Mouse (Mus musculus) gonadal fat pad, adult 2 months (tissue): ENCODE results near the gene Fam184b. TPM values are rescaled to one million over a fixed set of nuclear protein-coding genes. Genes with fewer than 3 reads are reported as not detected.
"Not testable (repeated sequence)": the region's sequence is repeated elsewhere in the genome, so short reads cannot be mapped to it uniquely, and the experiment has no call there.

ENCODE experiments used
- DNase-seq: peaks from one replicate; pipeline ENCODE4 v3.0.0-alpha.2; 2012; ENCODE audit warnings: low read depth
- polyA plus RNA-seq: library from polyadenylated mRNA; depleted of rRNA; stranded (reverse); fragments of >200 nt; gene quantifications from 2 replicates; pipeline ENCODE4 v1.2.3, GENCODE M21; 2012; rRNA removed

Fam184b gene
- polyA plus RNA-seq = 2.0 and 3.3 TPM in 2 replicates

DNA sequence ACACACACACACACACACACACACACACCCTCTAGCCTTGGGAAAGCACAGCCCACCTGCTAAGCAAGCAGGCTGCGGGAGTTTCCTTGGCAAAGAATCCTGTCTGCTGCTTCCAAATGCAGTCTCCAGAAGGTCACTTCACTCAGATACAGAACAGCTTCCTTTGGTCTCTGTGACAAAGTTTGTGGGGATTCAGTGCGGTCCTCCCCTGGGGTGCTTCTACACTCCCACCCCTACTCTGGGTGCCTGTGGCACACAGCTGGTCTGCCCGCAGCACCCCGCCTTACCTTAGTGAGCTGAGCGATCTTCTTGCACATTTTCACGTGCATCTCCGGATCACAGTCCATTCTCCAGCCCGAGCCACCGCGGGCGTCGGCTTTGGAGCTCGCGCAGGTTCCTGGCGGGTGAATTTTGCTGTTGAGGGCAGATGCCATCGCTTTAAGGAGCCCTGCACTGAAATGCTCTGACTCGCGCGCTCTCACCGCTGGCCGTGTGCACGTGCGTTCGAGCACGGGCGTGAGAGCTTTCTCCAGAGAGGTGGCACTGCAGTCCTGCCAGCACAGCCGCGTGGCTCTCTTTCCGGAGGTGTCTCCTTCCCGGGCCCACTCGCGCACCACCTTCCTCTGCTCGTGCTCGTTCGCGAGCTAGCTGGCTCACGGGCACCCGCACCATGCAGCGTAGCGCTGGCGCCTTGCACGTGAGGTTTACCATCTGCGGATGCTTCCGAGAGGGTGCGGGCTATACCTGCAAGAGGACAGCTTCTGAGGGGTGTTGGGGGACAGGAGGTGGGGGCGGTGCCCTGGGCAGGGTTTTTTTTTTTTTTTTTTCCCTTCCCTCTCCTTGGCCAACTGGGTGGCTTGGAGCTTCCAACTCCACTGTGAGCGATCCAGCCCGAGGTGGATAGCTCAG, at the start of gene Fam184b:
Gene Fam184b, minus strand, starts transcription at position 809 of the 909 bp plus-strand sequence.
- no peak for DNase-seq

GRCm38 (mm10) chr5:45689152-45689551, 49.7 kb upstream of the Fam184b start:
- DNase-seq = no peak

DNA sequence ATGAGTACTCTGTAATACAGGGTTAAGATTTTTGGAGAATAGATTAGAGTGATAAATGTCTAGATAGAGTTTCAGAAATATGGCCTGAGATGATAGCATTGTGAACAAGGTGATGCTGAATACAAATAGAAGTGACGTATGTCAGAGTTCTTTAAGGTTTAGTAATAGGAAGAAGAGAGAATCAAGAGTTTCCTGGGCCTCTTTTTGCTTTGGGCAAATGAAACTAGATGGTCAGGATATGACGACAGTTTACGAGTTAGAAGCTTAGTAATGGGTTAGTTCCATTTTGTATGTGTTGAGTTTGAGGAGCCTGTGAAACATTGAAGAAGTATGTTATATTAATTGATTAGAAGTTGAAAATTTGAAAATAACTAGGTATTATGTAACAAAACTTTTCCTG, 46.8 kb upstream of the Fam184b start:
- DNase-seq = no peak

- DNase-seq = no peak
Observed at GRCm38 (mm10) chr5:45685243-45685642, 45.8 kb upstream of the Fam184b start.

DNA sequence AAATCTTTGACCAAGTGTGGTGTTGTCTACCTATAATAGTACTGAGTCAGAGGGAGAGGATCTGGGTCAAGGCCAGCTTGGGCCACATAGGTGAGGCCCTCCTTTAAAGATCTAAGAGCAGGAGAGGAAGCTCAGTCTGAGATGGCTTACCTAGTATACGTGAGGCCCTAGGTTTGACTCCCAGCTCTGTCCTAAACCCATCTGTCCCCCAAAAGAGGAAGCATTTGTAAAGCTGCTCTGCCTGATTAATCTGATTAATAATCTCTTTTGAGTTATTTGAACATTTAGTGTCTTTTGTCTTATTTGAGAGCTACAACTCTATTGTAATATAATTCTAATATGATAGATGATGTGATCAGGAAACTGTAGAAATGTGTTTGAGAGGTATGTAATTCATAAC, 44.0 kb upstream of the Fam184b start:
- DNase-seq = no peak

DNA sequence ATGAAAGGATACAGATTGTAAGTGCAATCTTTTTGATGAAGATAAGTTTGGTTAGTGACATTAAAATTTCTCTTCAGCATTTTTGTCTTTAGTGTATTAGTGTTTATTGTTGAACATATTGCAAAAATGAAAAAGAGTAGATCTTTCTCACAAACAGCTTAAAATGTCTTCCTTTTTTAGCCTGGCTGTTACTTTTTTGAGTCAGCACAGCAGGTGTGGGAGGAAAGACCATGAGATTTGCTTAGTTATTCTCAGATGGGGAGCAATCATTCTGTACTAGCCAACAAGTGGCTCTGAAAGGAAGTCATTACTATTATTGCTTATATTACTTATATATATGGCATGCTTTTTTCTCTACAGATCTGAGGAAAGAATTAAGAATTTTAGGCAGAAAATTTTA, 40.5 kb upstream of the Fam184b start:
- DNase-seq = no peak

DNA sequence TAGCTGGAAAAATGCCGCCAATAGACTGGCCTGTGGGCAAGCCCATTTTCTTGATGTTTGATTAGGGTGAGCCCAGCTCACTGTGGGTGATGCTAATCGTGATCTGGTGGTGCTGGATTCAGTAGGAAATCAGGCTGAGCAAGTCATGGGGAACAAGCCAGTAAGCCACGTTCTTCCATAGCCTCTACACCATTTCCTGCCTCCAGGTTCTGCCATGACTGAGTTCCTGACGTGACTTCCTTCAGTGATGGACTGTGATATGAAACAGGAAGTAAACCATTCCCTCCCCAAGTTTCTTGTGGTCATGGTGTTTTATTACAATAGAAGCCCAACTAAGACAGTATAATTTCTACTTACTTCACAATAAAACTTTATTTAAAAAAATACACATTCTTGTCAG, 38.2 kb upstream of the Fam184b start:
- no peak for DNase-seq

GRCm38 (mm10) chr5:45675032-45675431, 35.6 kb upstream of the Fam184b start:
- DNase-seq = no peak

GRCm38 (mm10) chr5:45670894-45671494, 31.6 kb upstream of the Fam184b start:
- no peak for DNase-seq

- DNase-seq = no peak
Observed at GRCm38 (mm10) chr5:45670280-45670670, 30.9 kb upstream of the Fam184b start.

DNA sequence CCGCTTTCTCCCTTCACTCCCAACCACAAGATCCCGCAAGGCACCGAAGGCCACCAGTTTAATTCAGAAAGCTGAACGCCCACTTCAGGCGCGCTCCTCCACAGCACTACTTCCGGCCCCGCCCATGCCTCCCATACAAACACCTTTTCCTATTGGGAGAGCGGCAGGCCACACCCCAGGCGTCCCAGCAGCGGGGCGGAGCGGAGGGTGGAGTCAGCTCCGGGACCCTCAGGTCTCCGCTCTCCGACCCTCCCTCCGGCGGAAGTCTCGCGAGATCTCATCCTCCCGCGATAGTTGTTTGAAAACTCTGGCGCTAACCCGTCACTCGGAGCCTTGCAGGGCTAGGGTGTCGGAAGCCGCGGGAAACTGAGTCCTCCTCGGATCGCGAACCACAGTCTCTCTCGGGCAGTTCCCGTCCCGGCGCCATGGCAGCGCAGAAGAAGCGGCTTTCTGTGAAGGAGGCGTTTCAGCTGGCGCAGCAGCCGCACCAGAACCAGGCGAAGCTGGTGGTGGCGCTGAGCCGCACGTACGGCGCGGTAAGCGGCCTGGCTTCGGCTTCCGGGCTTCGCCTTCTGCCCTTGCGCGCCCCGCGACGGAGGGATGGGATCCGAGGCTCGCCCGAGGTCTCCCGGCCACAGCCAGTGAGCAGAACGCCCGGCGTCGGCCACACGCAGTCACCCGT, 30.3 kb upstream of the Fam184b start, which contains the start of gene Ncapg:
Gene Ncapg, plus strand, starts transcription at position 322 of the 682 bp plus-strand sequence.
- peak; percentile 65 for DNase-seq

DNA sequence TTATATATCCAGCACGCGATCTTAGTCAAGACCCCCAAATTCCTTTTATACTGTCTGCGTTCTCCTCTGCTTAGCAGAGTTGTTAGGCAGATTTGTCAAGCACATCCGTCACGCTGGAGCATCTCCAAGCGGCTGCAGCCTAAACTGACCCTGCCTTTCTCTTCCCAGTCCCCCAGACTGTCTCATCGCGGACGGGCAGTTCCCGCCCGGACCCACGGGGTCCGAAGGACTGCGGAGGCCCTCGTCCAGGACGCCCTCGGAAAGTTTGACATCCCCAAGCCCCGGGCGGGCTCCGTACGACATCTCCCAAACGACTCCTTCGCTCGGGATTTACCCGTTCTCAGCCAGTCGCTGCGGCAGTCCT, 29.8 kb upstream of the Fam184b start:
- no peak for DNase-seq

DNA sequence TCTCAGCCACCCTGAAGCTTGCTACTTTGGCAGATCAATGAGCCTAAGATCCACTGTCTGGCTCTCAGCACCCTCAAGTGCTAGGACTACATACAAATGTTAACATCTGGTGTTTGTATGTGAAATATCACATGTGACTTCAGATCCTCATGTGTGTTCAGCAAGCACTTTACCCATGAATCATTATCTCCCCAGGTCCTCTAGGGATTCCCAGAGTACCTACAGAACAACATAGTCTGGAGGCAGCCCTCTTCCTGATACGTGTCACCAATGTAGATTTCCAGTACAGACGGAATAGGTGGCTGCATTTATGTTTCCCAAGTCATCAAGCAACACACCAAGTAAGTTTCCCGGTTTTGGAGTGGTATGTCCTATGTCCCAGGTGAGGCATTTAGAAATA, 29.4 kb upstream of the Fam184b start:
- DNase-seq = no peak

DNA sequence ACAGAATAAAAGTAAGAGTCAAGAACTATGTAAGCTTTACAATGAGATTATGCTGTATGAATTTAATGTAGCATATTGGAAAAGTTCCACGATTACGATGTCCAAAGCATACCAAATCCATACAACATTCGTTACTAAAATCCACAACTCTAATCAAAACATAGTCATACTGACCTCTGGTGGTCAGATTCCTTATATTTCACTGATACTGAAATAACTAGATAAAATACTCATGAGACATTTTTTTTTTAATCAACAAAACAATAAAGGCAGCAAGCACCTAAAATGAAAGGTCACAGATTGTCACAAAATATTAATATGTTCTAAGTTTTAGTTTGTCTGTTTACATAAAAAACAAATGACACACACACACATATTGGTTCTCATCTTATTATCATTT, 28.9 kb upstream of the Fam184b start:
- peak; percentile 22 for DNase-seq

DNA sequence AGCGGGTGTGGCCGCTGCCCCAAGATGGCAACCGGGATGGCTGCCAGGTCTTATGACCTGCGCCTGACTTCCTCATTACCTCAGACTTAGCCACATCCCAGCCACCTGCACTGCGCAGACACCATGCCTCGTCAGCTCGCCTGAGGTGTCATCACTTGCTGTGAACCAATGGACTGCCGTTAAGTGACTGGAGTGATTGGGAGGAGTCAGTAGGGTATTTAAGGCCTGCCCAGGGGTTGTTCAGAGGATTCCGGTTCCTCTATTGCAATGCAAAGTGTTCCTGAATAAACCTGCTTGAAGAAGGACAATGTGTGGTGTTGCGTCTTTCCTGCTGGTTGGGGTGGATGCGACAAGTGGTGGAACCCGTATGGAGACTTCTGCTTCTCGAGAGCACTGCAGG, 19.0 kb upstream of the Fam184b start:
- DNase-seq = not testable (repeated sequence)

GRCm38 (mm10) chr5:45651026-45651703, 11.8 kb upstream of the Fam184b start:
- DNase-seq = no peak

DNA sequence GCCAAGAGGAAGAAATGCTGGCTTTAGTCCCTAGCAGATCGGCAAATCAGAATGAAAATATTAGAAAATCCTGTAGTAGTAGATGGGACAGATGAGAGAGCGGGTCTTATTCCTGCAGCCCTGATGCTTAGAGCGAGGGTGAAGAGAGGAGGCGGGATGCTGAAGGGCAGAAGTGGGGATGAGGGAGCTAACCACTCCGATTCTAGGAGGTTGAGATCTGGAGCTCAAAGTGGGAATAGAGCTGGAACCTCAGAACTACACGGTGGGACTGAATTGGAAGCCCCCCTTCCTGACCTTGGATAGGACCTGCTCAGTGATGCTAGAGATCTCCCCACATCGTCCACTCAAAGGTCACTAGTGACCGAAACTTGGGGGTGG, 290 bp upstream of the Fam184b start:
- no peak for DNase-seq

GRCm38 (mm10) chr5:45638378-45638777, 1.0 kb downstream of the Fam184b start:
- DNase-seq = no peak

DNA sequence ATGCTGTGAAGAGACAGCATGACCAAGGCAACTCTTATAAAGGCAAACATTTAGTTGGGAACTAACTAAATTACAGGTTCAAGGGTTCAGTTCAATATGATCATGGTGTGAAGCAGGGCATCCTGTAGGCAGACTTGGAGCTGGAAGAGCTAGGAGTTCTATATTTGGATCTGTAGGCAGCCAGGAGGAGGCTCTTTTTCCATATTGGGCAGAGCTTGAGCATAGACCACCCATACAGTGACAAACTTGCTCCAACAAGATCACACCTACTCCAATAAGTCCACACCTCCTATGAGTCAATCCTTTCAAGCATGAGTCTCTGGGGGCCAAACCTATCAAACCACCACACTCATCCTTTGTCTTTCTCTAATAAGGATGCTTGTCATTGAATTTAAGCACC, 9.9 kb downstream of the Fam184b start:
- DNase-seq = no peak

DNA sequence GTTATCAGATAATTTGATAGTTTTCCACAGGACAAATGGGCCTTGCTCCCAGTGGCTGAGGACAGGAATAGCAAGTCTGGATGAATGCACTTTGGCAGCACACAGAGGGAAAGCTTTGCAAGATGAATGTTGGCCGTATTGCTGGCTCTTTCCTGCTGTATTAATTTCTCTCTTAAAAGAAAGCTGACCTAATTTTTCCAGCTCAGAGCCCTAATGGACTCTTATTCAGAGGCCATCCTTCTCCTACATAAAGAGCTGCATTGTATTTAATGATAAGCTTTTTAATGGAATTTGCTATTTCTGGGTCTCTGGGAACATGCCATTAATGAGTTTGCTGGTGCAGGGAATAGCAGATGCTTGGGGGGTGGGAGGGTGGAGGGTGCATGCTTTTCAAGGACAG, 11.6 kb downstream of the Fam184b start:
- DNase-seq = no peak

DNA sequence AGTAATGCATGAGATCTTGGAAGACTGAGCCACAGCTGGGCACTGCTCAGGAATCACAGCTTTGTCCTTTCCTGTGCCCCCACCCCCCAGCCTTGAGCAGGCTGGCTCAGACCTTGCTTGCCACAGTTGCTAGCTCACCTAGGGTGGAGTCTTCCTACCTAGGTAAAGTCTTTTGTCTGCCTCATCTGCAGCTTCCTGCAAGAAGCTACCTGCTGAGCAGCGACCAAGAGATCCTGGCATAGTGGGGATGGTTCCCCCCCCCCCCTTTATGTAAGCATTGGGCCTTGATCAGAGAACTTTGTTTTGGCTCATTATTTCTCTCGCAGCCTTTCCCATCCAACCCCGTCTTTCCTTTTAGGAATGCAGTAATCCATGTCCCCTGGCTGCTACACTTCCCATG, 17.9 kb downstream of the Fam184b start:
- no peak for DNase-seq

DNA sequence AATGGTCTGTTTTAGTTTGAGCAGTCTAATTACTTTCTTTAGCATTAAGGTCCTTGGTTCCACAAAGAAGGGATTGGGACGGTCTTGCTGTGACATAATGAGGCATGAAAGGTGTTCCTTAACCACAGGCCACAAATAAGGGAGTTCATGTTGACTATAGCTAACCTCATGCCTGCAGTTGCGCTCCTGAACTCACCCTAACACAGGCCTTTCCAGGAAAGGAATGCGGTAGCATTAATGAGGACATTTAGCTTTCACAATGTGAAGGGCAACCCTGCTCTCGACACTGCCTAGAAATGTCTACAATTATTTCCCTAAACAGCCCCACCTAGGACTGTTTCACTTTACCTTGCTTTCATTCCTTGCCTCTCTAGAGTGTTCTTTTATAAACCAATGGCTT, 40.4 kb downstream of the Fam184b start:
- no peak for DNase-seq
